Mouse (Mus musculus): ENCODE measurements around the gene Ccdc6. TPM values are rescaled to one million over a fixed set of nuclear protein-coding genes. Genes with fewer than 3 reads are reported as not detected.
"Not testable (repeated sequence)": the region's sequence is repeated elsewhere in the genome, so short reads cannot be mapped to it uniquely, and the experiment has no call there.

Gene Ccdc6
- polyA plus RNA-seq, 1 experiment from 2014 or later = 13.5 TPM

- no peak overlapping the region for H3K9ac ChIP-seq
- H3K4me3 ChIP-seq (replicated peaks) = no peak overlapping the region
- no peaks in the 10 kb centered on the region for H3K27me3 ChIP-seq
- WGBS = 73% methylated on average over 9 of the region's 9 CpGs
- H3K4me1 ChIP-seq = no peaks in the 10 kb centered on the region
- H3K36me3 ChIP-seq = no peaks in the 10 kb centered on the region
- no peaks in the 10 kb centered on the region for H3K9me3 ChIP-seq (replicated peaks)
- no peak for ATAC-seq (ENCODE audit: insufficient number of reproducible peaks, low FRiP score, low TSS enrichment, low read depth)
- no peak overlapping the region for H3K4me2 ChIP-seq (replicated peaks)
- no peak overlapping the region for H3K27ac ChIP-seq (replicated peaks)
These were observed 114.4 kb downstream of the Ccdc6 start for GRCm38 (mm10) chr10:70211281-70211680.

DNA sequence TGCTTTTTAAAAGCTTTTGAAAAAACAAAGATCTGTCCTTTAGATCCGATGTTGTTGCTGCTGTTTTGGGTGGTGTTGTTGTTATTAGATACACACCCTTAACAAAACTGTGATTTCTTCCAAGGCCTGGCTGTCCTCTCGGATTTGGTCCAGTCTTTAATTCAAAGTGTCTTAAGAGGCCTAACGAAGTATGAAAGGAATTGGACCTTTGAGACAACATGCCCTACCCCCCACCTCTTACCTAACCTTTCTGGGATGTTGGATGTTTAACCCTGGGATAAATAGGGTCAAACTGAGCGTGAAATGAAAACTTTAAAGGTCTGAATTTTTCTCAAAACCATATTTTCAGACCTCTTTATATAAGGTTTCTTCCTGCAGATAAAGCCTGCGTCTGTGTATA, 124.0 kb downstream of the Ccdc6 start:
- H3K4me3 ChIP-seq (replicated peaks) = no peak overlapping the region
- WGBS = 64% methylated on average over 5 of the region's 5 CpGs
- no peaks in the 10 kb centered on the region for H3K36me3 ChIP-seq
- ATAC-seq (ENCODE audit: insufficient number of reproducible peaks, low FRiP score, low TSS enrichment, low read depth) = no peak
- H3K27ac ChIP-seq (replicated peaks) = no peak overlapping the region
- H3K27me3 ChIP-seq = no peaks in the 10 kb centered on the region
- no peak overlapping the region for H3K4me2 ChIP-seq (replicated peaks)
- H3K9me3 ChIP-seq (replicated peaks) = no peaks in the 10 kb centered on the region
- no peak overlapping the region for H3K9ac ChIP-seq
- H3K4me1 ChIP-seq = no peaks in the 10 kb centered on the region

GRCm38 (mm10) chr10:70222231-70222630, 125.3 kb downstream of the Ccdc6 start:
- 89% methylated on average over 8 of the region's 8 CpGs for WGBS
- H3K4me3 ChIP-seq (replicated peaks); H3K9ac ChIP-seq; H3K27me3 ChIP-seq; H3K36me3 ChIP-seq; H3K4me2 ChIP-seq (replicated peaks); H3K4me1 ChIP-seq; H3K27ac ChIP-seq (replicated peaks); H3K9me3 ChIP-seq (replicated peaks); ATAC-seq (ENCODE audit: insufficient number of reproducible peaks, low FRiP score, low TSS enrichment, low read depth): not testable (repeated sequence)

GRCm38 (mm10) chr10:70224571-70224970, 127.7 kb downstream of the Ccdc6 start:
- Histone ChIP-seq H3K27me3 (no peaks in the 10 kb centered on the region), H3K36me3 (no peaks in the 10 kb centered on the region), H3K4me1 (no peaks in the 10 kb centered on the region), H3K9ac (no peak overlapping the region), H3K4me3 (replicated peaks) (no peak overlapping the region), H3K27ac (replicated peaks) (no peak overlapping the region), H3K9me3 (replicated peaks) (no peaks in the 10 kb centered on the region), H3K4me2 (replicated peaks) (no peak overlapping the region)
- no peak for ATAC-seq (ENCODE audit: insufficient number of reproducible peaks, low FRiP score, low TSS enrichment, low read depth)
- WGBS = 80% methylated on average over 6 of the region's 6 CpGs

GRCm38 (mm10) chr10:70225760-70226159, 128.8 kb downstream of the Ccdc6 start:
- no peak overlapping the region for H3K27ac ChIP-seq (replicated peaks)
- H3K4me2 ChIP-seq (replicated peaks) = no peak overlapping the region
- 74% methylated on average over 6 of the region's 6 CpGs for WGBS
- ATAC-seq (ENCODE audit: insufficient number of reproducible peaks, low FRiP score, low TSS enrichment, low read depth) = no peak
- H3K36me3 ChIP-seq = no peaks in the 10 kb centered on the region
- no peaks in the 10 kb centered on the region for H3K9me3 ChIP-seq (replicated peaks)
- no peak overlapping the region for H3K9ac ChIP-seq
- H3K4me3 ChIP-seq (replicated peaks) = no peak overlapping the region
- H3K27me3 ChIP-seq = no peaks in the 10 kb centered on the region
- no peaks in the 10 kb centered on the region for H3K4me1 ChIP-seq

- Histone ChIP-seq H3K4me3 (replicated peaks) (no peak overlapping the region), H3K4me2 (replicated peaks) (no peak overlapping the region), H3K27me3 (no peaks in the 10 kb centered on the region), H3K27ac (replicated peaks) (no peak overlapping the region), H3K9me3 (replicated peaks) (no peaks in the 10 kb centered on the region), H3K9ac (no peak overlapping the region), H3K36me3 (no peaks in the 10 kb centered on the region), H3K4me1 (no peaks in the 10 kb centered on the region)
- no peak for ATAC-seq (ENCODE audit: insufficient number of reproducible peaks, low FRiP score, low TSS enrichment, low read depth)
These were observed 129.7 kb downstream of the Ccdc6 start for GRCm38 (mm10) chr10:70226608-70227007.

DNA sequence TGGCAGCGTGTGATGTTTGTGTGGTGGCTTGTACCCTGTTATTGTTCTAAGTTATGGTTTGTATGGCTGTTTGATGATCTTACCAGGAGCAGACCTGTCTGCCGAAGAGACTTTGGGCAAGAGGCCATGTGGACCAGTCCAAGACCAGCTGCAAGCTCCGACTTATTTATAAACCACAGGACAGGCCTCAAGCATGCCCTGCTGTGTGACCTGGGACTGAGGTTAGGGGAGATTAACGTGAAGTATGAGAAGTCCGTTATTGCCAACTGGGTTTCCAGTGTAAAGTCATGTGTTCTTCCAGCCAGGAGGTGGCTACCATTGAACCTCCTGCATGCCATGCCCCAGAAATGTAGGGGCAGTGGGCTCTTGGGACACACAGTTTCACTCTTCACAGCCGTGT, 133.4 kb downstream of the Ccdc6 start:
- H3K27me3 ChIP-seq = no peaks in the 10 kb centered on the region
- no peak overlapping the region for H3K4me3 ChIP-seq (replicated peaks)
- 76% methylated on average over 6 of the region's 6 CpGs for WGBS
- no peak for ATAC-seq (ENCODE audit: insufficient number of reproducible peaks, low FRiP score, low TSS enrichment, low read depth)
- no peaks in the 10 kb centered on the region for H3K4me1 ChIP-seq
- no peak overlapping the region for H3K9ac ChIP-seq
- no peak overlapping the region for H3K27ac ChIP-seq (replicated peaks)
- no peaks in the 10 kb centered on the region for H3K36me3 ChIP-seq
- H3K9me3 ChIP-seq (replicated peaks) = no peaks in the 10 kb centered on the region
- no peak overlapping the region for H3K4me2 ChIP-seq (replicated peaks)

GRCm38 (mm10) chr10:70237936-70238335, 141.0 kb downstream of the Ccdc6 start:
- Histone ChIP-seq H3K4me3 (replicated peaks) (no peak overlapping the region), H3K27me3 (0 out of 2 replicates have a peak, but pooled peaks cover 3% of the 10 kb centered on the region), H3K9ac (no peak overlapping the region), H3K36me3 (no peaks in the 10 kb centered on the region), H3K4me2 (replicated peaks) (no peak overlapping the region), H3K27ac (replicated peaks) (no peak overlapping the region), H3K4me1 (no peaks in the 10 kb centered on the region), H3K9me3 (replicated peaks) (no peaks in the 10 kb centered on the region)
- no peak for ATAC-seq (ENCODE audit: insufficient number of reproducible peaks, low FRiP score, low TSS enrichment, low read depth)
- WGBS = 70% methylated on average over 2 of the region's 2 CpGs

Other genes with a start within 250 kb of the Ccdc6 start
- gene Mrln, start 107.5 kb downstream of the Ccdc6 start, polyA plus RNA-seq (2015; fragmentation: Nextera tagmentation; extraction: Ambion mirVana) = 23.9 and 30.1 TPM in 2 replicates
- 1.7 and 2.4 TPM in 2 replicates for gene Slc16a9, start 148.0 kb downstream of the Ccdc6 start, polyA plus RNA-seq (2015; fragmentation: Nextera tagmentation; extraction: Ambion mirVana)